ENCODE assay signal across 22 mouse cellular contexts in the genomic region with DNA sequence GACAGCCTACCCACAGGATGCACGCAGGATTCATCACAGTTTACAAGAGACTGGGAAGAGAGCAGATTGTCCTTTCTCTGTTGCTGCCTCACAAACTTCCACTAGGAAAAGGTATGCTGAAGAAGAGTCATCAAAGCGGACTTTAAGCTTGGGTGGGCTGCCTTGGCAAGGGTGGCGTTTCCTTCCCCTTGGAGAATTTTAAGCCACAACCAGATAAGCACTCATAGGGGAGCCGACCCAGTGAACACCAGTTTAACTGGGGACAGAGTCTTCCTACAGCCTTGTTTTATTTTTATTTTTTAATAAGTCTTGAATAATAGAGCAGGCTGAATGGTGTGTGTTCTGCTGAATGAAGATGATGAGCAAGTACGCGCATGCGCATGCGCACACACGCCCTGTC. TPM values are rescaled to one million over a fixed set of nuclear protein-coding genes. Genes with fewer than 3 reads are reported as not detected.
DNase-seq lines count a peak whose midpoint lies in the region; ATAC-seq and TF ChIP-seq lines count a peak whose summit lies in the region.
"Had no signal": no experiment of that assay in that cellular context is flagged by ENCODE, and none has a peak within 500 bp of the region (broad histone marks: within the 10 kb centered on the region; RNA-seq: fewer than 3 reads in every experiment).

No protein-coding gene starts in this region.

- peak overlapping the region; percentile 73 for H3K27ac ChIP-seq in heart, postnatal 0 days (ENCODE audit: low read depth)
- H3K27ac ChIP-seq in heart, embryonic 11.5 days (ENCODE audit: low read depth, low read length), result no peak overlapping the region
- peak overlapping the region; percentile 78 for H3K27ac ChIP-seq in liver, embryonic 13.5 days
- H3K27ac ChIP-seq in liver, embryonic 11.5 days (ENCODE audit: low read depth, low read length), result no peak overlapping the region
- peak overlapping the region; percentile 68 for H3K27ac ChIP-seq in liver, embryonic 14.5 days
- H3K27ac ChIP-seq in liver, postnatal 0 days (ENCODE audit: low read depth), result peak overlapping the region; percentile 23; the same call in 1 of the 2 replicates
- no peak overlapping the region for H3K27ac ChIP-seq in cerebellum, adult 2 months (ENCODE audit: insufficient read depth, low read length)
- H3K27ac ChIP-seq: hindbrain, embryonic 12.5 days; intestine, embryonic 15.5 days; limb, embryonic 12.5 days; midbrain, embryonic 13.5 days; neural tube, embryonic 13.5 days had no signal

- WGBS in heart, postnatal 0 days, result 91% methylated on average over 9 of the region's 9 CpGs
- WGBS in heart, embryonic 11.5 days (ENCODE audit: insufficient replicate concordance), result 88% methylated on average over 9 of the region's 9 CpGs
- WGBS in liver, embryonic 13.5 days (ENCODE audit: insufficient replicate concordance), result 64% methylated on average over 9 of the region's 9 CpGs
- WGBS in liver, embryonic 11.5 days, result 79% methylated on average over 9 of the region's 9 CpGs
- 67% methylated on average over 9 of the region's 9 CpGs for WGBS in liver, embryonic 14.5 days (ENCODE audit: insufficient replicate concordance)
- WGBS in liver, postnatal 0 days (ENCODE audit: insufficient replicate concordance), result 69% methylated on average over 9 of the region's 9 CpGs
- WGBS in cerebellum, adult 2 months, result 83% methylated on average over 9 of the region's 9 CpGs

- H3K27me3 ChIP-seq in heart, postnatal 0 days (ENCODE audit: control insufficient read depth, insufficient read depth, low read length), result no peaks in the 10 kb centered on the region
- H3K27me3 ChIP-seq in heart, embryonic 11.5 days (ENCODE audit: control insufficient read depth, insufficient read depth, low read length), result no peaks in the 10 kb centered on the region
- H3K27me3 ChIP-seq in liver, embryonic 13.5 days, result no peaks in the 10 kb centered on the region
- no peaks in the 10 kb centered on the region for H3K27me3 ChIP-seq in liver, embryonic 11.5 days (replicated peaks; ENCODE audit: control insufficient read depth, insufficient read depth, low read length)
- no peaks in the 10 kb centered on the region for H3K27me3 ChIP-seq in liver, embryonic 14.5 days (ENCODE audit: control insufficient read depth, insufficient read depth, low read length)
- H3K27me3 ChIP-seq in liver, postnatal 0 days (ENCODE audit: insufficient read depth, low read length), result no peaks in the 10 kb centered on the region
- no peaks in the 10 kb centered on the region for H3K27me3 ChIP-seq in cerebellum, adult 2 months (ENCODE audit: control insufficient read depth, insufficient read depth, low read length)
- H3K27me3 ChIP-seq: hindbrain, embryonic 12.5 days; intestine, embryonic 15.5 days; limb, embryonic 12.5 days; midbrain, embryonic 13.5 days; neural tube, embryonic 13.5 days had no signal

- no peak for TF ChIP-seq CTCF in heart, postnatal 0 days (IDR thresholded peaks at IDR 0.05; ENCODE audit: low read depth)
- no peak for TF ChIP-seq CTCF in liver, embryonic 14.5 days (IDR thresholded peaks at IDR 0.05; ENCODE audit: low read depth)
- no peak for TF ChIP-seq CTCF in liver, postnatal 0 days (IDR thresholded peaks at IDR 0.05; ENCODE audit: low read depth)
- no peak for TF ChIP-seq CTCF in cerebellum, adult 2 months (IDR thresholded peaks at IDR 0.05; ENCODE audit: borderline replicate concordance, insufficient read depth, low read depth, low read length)

- DNase-seq in heart, postnatal 0 days (ENCODE audit: low spot score), result no peak
- DNase-seq in liver, embryonic 13.5 days, result no peak
- DNase-seq in liver, embryonic 11.5 days (ENCODE audit: low spot score), result no peak
- no peak for DNase-seq in liver, embryonic 14.5 days (ENCODE audit: low read depth in 3 of 3, low spot score in 3 of 3)
- no peak for DNase-seq in liver, postnatal 0 days
- DNase-seq in cerebellum, adult 11-12 months, result no peak
- DNase-seq in cerebellum, adult 2 months, result no peak
- DNase-seq: adrenal gland, postnatal 25 days; cerebellum, adult 18-20 months; cerebellum, postnatal 25 days; kidney, adult 8-10 months; layer of hippocampus, adult 9-11 months; lung, adult 2 months; lung, postnatal 14 days had no signal

- H3K4me1 ChIP-seq in heart, postnatal 0 days (ENCODE audit: control insufficient read depth, insufficient read depth), result no peaks in the 10 kb centered on the region; the same call in 1 of the 2 replicates
- H3K4me1 ChIP-seq in heart, embryonic 11.5 days (ENCODE audit: control insufficient read depth, insufficient read depth, low read length), result 0 out of 2 replicates have a peak, but pooled peaks cover 2% of the 10 kb centered on the region
- H3K4me1 ChIP-seq in liver, embryonic 13.5 days (replicated peaks), result peaks cover 82% of the 10 kb centered on the region
- H3K4me1 ChIP-seq in liver, embryonic 11.5 days (replicated peaks; ENCODE audit: control insufficient read depth, insufficient read depth, low read length), result peaks cover 30% of the 10 kb centered on the region
- H3K4me1 ChIP-seq in liver, embryonic 14.5 days (replicated peaks; ENCODE audit: control insufficient read depth in 2 of 2, insufficient read depth in 2 of 2, low read length in 1 of 2), result peaks cover 58 to 65% of the 10 kb centered on the region in 2 experiments
- peaks cover 42% of the 10 kb centered on the region for H3K4me1 ChIP-seq in liver, postnatal 0 days (ENCODE audit: insufficient read depth)
- peaks cover 3% of the 10 kb centered on the region; the same call in 1 of the 2 replicates for H3K4me1 ChIP-seq in cerebellum, adult 2 months (ENCODE audit: control insufficient read depth, insufficient read depth, low read length)
- H3K4me1 ChIP-seq: midbrain, embryonic 13.5 days; neural tube, embryonic 13.5 days had no signal

- no peak overlapping the region for H3K9ac ChIP-seq in heart, postnatal 0 days (replicated peaks; ENCODE audit: low read depth, low read length)
- no peak overlapping the region for H3K9ac ChIP-seq in heart, embryonic 11.5 days (ENCODE audit: low read depth, low read length)
- H3K9ac ChIP-seq in liver, embryonic 13.5 days, result peak overlapping the region; percentile 60
- no peak overlapping the region for H3K9ac ChIP-seq in liver, embryonic 11.5 days (ENCODE audit: low read depth, low read length)
- H3K9ac ChIP-seq in liver, embryonic 14.5 days (replicated peaks), result peak overlapping the region; percentile 46; the same call in 1 of the 2 replicates
- H3K9ac ChIP-seq in liver, postnatal 0 days (replicated peaks), result no peak overlapping the region
- H3K9ac ChIP-seq: hindbrain, embryonic 12.5 days; intestine, embryonic 15.5 days; limb, embryonic 12.5 days; midbrain, embryonic 13.5 days; neural tube, embryonic 13.5 days had no signal

- H3K36me3 ChIP-seq in heart, postnatal 0 days (replicated peaks; ENCODE audit: control insufficient read depth, insufficient read depth, low read length), result no peaks in the 10 kb centered on the region; the same call in 1 of the 2 replicates
- H3K36me3 ChIP-seq in heart, embryonic 11.5 days (ENCODE audit: control insufficient read depth, insufficient read depth, low read length), result no peaks in the 10 kb centered on the region
- peaks cover 57% of the 10 kb centered on the region for H3K36me3 ChIP-seq in liver, embryonic 13.5 days
- no peaks in the 10 kb centered on the region for H3K36me3 ChIP-seq in liver, embryonic 11.5 days (ENCODE audit: control insufficient read depth, insufficient read depth, low read length)
- H3K36me3 ChIP-seq in liver, embryonic 14.5 days (replicated peaks; ENCODE audit: control insufficient read depth, insufficient read depth, low read depth), result peaks cover 19% of the 10 kb centered on the region
- H3K36me3 ChIP-seq in liver, postnatal 0 days (replicated peaks; ENCODE audit: insufficient read depth, low read length), result no peaks in the 10 kb centered on the region
- H3K36me3 ChIP-seq: hindbrain, embryonic 12.5 days; limb, embryonic 12.5 days; neural tube, embryonic 13.5 days had no signal

- no peaks in the 10 kb centered on the region for H3K9me3 ChIP-seq in heart, postnatal 0 days (replicated peaks; ENCODE audit: control insufficient read depth, low read length)
- no peaks in the 10 kb centered on the region for H3K9me3 ChIP-seq in heart, embryonic 11.5 days (replicated peaks; ENCODE audit: control insufficient read depth, low read length)
- H3K9me3 ChIP-seq in liver, embryonic 13.5 days (replicated peaks), result peaks cover 5% of the 10 kb centered on the region
- peaks cover 4% of the 10 kb centered on the region; the same call in 1 of the 2 replicates for H3K9me3 ChIP-seq in liver, embryonic 11.5 days (ENCODE audit: control insufficient read depth, low read length)
- peaks cover 7% of the 10 kb centered on the region for H3K9me3 ChIP-seq in liver, embryonic 14.5 days (ENCODE audit: control insufficient read depth, low read length)
- H3K9me3 ChIP-seq in liver, postnatal 0 days (ENCODE audit: low read length), result peaks cover 6% of the 10 kb centered on the region; the same call in 1 of the 2 replicates
- H3K9me3 ChIP-seq: hindbrain, embryonic 12.5 days; intestine, embryonic 15.5 days; midbrain, embryonic 13.5 days; neural tube, embryonic 13.5 days had no signal

- no peak for TF ChIP-seq EP300 in heart, postnatal 0 days (IDR thresholded peaks at IDR 0.05; ENCODE audit: low read depth)
- TF ChIP-seq EP300 in liver, embryonic 14.5 days (IDR thresholded peaks at IDR 0.05; ENCODE audit: low read depth), result no peak
- no peak for TF ChIP-seq EP300 in liver, postnatal 0 days (IDR thresholded peaks at IDR 0.05; ENCODE audit: low read depth)

- no peak overlapping the region for H3K4me2 ChIP-seq in heart, postnatal 0 days (ENCODE audit: low read depth, low read length)
- H3K4me2 ChIP-seq in heart, embryonic 11.5 days, result no peak overlapping the region
- peak overlapping the region; percentile 17; the same call in 1 of the 2 replicates for H3K4me2 ChIP-seq in liver, embryonic 13.5 days
- no peak overlapping the region for H3K4me2 ChIP-seq in liver, embryonic 11.5 days
- H3K4me2 ChIP-seq in liver, embryonic 14.5 days (ENCODE audit: low read depth), result peak overlapping the region; percentile 33
- no peak overlapping the region for H3K4me2 ChIP-seq in liver, postnatal 0 days (ENCODE audit: low read depth, low read length)
- H3K4me2 ChIP-seq: hindbrain, embryonic 12.5 days; intestine, embryonic 15.5 days; limb, embryonic 12.5 days; midbrain, embryonic 13.5 days; neural tube, embryonic 13.5 days had no signal

- no peak for ATAC-seq in heart, postnatal 0 days (ENCODE audit: insufficient read depth, low read depth)
- no peak for ATAC-seq in heart, embryonic 11.5 days (replicated peaks; ENCODE audit: insufficient number of reproducible peaks, low FRiP score, low TSS enrichment)
- ATAC-seq in liver, embryonic 13.5 days (ENCODE audit: low read depth), result no peak
- no peak for ATAC-seq in liver, embryonic 11.5 days (replicated peaks; ENCODE audit: low FRiP score)
- ATAC-seq in liver, embryonic 14.5 days (ENCODE audit: insufficient read depth), result no peak
- no peak for ATAC-seq in liver, postnatal 0 days
- ATAC-seq: forebrain, embryonic 14.5 days; hindbrain, postnatal 0 days; midbrain, embryonic 13.5 days had no signal

- no peak for TF ChIP-seq POLR2A in cerebellum, adult 2 months (IDR thresholded peaks at IDR 0.05; ENCODE audit: borderline replicate concordance, insufficient read depth, low read length)

- H3K4me3 ChIP-seq in heart, postnatal 0 days (ENCODE audit: low read depth, low read length), result no peak overlapping the region
- no peak overlapping the region for H3K4me3 ChIP-seq in heart, embryonic 11.5 days (ENCODE audit: low read depth, low read length)
- H3K4me3 ChIP-seq in liver, embryonic 13.5 days (replicated peaks), result no peak overlapping the region
- no peak overlapping the region for H3K4me3 ChIP-seq in liver, embryonic 11.5 days (ENCODE audit: low read depth, low read length)
- no peak overlapping the region for H3K4me3 ChIP-seq in liver, embryonic 14.5 days (ENCODE audit: insufficient read depth in 1 of 2, low read depth in 2 of 2, low read length in 2 of 2)
- no peak overlapping the region for H3K4me3 ChIP-seq in liver, postnatal 0 days (ENCODE audit: low read depth, low read length)
- H3K4me3 ChIP-seq in cerebellum, adult 2 months (replicated peaks; ENCODE audit: insufficient read depth, low read depth, low read length), result no peak overlapping the region
- H3K4me3 ChIP-seq: hindbrain, embryonic 12.5 days; intestine, embryonic 15.5 days; limb, embryonic 12.5 days; midbrain, embryonic 13.5 days; neural tube, embryonic 13.5 days had no signal

RNA-seq across cellular contexts. Expression of a gene that starts 16.6 kb away (rescaled TPM):
- total RNA-seq in heart, postnatal 0 days (2014; rRNA removed; ENCODE audit: low replicate concordance), result 13.5 and 33.6 TPM in 2 replicates
- polyA plus RNA-seq in heart, postnatal 0 days (2015; fragmentation: Nextera tagmentation; extraction: Ambion mirVana), result 5.6 TPM in 2 replicates
- polyA plus RNA-seq in heart, embryonic 11.5 days (2014; fragmentation: Nextera tagmentation; extraction: Ambion mirVana), result 11.5 and 12.9 TPM in 2 replicates
- polyA plus RNA-seq in liver, embryonic 13.5 days (2015; fragmentation: Nextera tagmentation; extraction: Ambion mirVana), result 37.8 and 40.4 TPM in 2 replicates
- polyA plus RNA-seq in liver, embryonic 11.5 days (2014; fragmentation: Nextera tagmentation; extraction: Ambion mirVana), result 19.4 and 20.3 TPM in 2 replicates
- 18.8 and 22.3 TPM in 2 replicates for polyA plus RNA-seq in liver, embryonic 14.5 days (2012; rRNA removed)
- 41.8 and 42.3 TPM in 2 replicates for polyA plus RNA-seq in liver, embryonic 14.5 days (2014; fragmentation: Nextera tagmentation; extraction: Ambion mirVana)
- polyA plus RNA-seq in liver, postnatal 0 days (2015; fragmentation: Nextera tagmentation; extraction: Ambion mirVana), result 11.6 and 12.4 TPM in 2 replicates
- polyA plus RNA-seq in cerebellum, adult 2 months (2012; rRNA removed), result 106 and 123 TPM in 2 replicates

Comparison
In these comparisons a context has a peak if more than half of its experiments do, and no peak if none do; other contexts are left out.
1. H3K27ac ChIP-seq: peak in heart, postnatal 0 days (single experiment), liver, embryonic 13.5 days (single experiment), liver, embryonic 14.5 days (single experiment) and liver, postnatal 0 days (single experiment); none in heart, embryonic 11.5 days (single experiment), liver, embryonic 11.5 days (single experiment) and cerebellum, adult 2 months (single experiment).
2. H3K4me2 ChIP-seq: peak in liver, embryonic 13.5 days (single experiment) and liver, embryonic 14.5 days (single experiment); none in heart, postnatal 0 days (single experiment), heart, embryonic 11.5 days (single experiment), liver, embryonic 11.5 days (single experiment) and liver, postnatal 0 days (single experiment).
3. H3K9ac ChIP-seq: peak in liver, embryonic 13.5 days (single experiment) and liver, embryonic 14.5 days (single experiment); none in heart, postnatal 0 days (single experiment), heart, embryonic 11.5 days (single experiment), liver, embryonic 11.5 days (single experiment) and liver, postnatal 0 days (single experiment).